Mouse (Mus musculus) B cell, adult 2 months (primary cell): ENCODE data around the gene Ndufa6.
"Not testable (repeated sequence)": the region's sequence is repeated elsewhere in the genome, so short reads cannot be mapped to it uniquely, and the experiment has no call there.

Source experiments
- DNase-seq, 2 experiments: peaks; one replicate each; pipeline ENCODE4 v3.0.0; 2022

Gene Ndufa6

DNA sequence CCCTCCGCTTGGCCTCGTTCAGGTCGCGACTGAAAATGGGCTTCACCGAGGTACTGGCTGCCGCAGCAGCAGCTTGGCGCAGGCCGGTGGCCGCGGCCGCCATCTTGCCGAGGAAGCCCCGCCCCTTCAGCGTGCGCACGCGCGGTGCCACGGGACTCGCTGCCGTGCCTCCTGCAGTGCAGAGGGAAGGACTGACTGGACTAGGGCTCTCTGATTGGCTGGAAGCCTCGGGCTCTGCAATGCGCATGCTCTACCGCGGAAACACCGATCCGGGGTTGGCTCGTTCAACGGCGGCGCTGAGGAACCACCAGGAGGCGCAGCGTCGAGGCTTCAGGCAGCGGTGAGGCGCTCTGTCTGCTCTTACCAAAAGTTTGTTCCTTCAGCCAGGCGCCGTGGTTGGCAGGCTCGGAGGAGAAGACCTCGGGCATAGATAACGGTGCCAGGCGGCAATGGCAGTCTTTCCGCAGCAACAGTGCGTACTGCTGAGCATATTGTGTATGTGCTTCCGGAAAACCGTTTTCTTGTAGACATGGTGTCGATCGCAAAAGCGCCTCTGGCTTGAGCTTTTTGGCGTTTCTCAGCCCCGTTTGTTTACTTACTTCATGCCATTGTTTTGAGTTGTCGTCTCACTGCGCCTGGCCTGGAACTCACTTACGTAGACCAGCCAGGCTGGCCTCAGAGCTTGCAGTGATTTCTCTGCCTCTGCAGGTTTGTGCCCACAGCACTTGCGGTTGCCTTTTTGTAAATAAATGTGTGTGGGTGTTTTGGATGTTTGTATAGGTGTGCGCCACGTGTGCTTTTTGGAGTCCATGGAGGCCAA, at the start of gene Ndufa6:
Gene Ndufa6, minus strand, starts transcription at position 197 of the 820 bp plus-strand sequence.
- peak; percentile 97 to 98 for DNase-seq

DNA sequence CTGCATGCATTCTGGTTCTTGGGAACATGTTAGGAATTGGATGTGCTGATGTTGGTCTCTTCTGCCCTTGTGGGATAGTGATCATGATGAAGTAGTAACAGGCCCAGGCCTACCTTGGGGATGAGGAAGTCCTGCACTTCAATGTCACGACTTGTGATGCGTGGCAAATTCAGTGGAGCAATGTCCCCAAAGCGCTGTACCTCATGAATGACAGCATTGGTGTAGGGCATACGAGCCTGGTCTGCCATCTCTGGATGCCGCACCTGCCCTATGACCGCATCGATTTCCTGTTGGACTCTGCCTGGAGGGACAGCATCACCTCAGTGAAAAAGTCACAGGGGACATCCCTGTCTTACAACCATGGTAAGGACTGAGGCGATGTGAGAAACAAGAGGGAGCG, 49.5 kb upstream of the Ndufa6 start:
- DNase-seq = no peak

GRCm38 (mm10) chr15:82402741-82403140, 48.6 kb upstream of the Ndufa6 start:
- no peak for DNase-seq

DNA sequence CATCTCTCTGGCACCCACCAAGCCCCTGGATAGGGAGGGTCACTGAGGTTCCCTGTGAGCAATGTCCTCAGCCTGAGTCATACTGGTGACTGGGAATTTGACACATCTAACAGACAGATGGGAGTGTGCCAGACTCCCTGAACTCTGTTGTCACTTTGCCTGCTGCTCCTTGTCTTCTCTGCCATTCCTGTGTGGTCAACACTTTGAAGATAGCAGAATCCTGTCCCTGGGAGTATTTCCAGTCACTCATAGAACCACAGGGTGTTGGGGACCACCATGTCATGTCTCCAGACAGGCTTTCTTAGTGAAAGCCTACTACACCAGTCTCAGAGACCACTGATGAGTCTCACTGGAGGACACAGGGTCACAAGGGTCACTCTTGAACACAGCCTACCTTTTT, 48.0 kb upstream of the Ndufa6 start:
- DNase-seq = no peak

DNA sequence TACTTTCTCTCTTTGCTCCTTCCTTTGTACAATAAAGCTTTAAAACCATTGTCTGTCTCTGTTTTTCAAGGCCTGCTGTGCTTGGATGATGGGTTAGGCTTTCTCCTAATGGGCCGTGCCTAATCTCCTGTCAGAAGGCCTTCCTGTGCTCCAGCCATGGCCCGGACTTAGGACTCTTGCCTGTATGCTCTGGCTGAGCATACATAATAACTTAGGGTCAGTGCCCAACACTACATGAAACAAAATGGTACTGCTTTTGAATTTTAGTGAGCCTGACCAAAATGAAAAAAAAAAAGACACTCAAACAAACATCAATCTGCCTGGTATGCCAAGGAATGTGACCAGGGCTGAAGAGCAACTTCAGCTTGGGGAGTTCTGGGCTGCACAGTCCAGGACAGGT, 47.4 kb upstream of the Ndufa6 start:
- no peak for DNase-seq

DNA sequence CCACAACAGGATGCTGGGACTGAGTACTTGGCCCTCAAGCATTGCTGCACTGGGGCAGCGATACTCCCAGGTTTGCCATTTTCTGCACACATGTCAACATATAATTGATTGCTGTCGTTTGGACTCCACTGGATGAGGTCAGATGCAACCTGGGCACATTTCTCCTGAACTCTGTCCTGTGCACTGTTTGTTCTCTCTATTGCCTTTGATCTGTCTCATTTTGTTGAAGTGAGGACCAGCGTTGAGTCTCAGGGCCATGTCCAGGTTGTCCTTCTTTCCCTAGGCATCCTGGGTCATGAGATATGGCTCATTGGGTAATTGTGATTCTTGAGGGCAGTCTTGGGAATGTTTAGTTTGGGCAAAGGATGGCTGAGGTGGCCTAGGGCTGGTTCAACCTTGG, 41.8 kb upstream of the Ndufa6 start:
- not testable (repeated sequence) for DNase-seq

GRCm38 (mm10) chr15:82393922-82394321, 39.8 kb upstream of the Ndufa6 start, which contains the start of gene Cyp2d11:
TSS of gene Cyp2d11 (minus strand) at chr15:82394022.
- DNase-seq = not testable (repeated sequence)

GRCm38 (mm10) chr15:82389916-82390315, 35.8 kb upstream of the Ndufa6 start:
- not testable (repeated sequence) for DNase-seq

DNA sequence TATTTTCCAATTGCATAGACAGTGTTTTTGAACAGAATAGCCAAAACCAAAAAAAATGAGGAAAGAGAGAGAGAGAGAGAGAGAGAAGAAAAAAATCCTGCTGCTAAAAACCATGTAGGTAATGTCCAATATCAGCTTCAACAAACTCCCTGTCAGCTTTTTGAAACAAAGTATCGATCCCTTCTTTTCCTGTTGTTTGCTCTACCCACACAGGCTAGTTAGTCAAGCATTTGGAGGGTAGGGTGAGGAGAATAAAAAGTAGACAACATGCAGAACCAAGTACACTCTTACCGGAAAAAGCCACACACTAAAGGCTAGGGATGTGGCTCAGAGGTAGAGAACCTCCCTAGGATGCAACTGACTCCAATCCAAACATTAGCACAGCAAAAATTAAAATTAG, 31.6 kb upstream of the Ndufa6 start:
- DNase-seq = no peak

DNA sequence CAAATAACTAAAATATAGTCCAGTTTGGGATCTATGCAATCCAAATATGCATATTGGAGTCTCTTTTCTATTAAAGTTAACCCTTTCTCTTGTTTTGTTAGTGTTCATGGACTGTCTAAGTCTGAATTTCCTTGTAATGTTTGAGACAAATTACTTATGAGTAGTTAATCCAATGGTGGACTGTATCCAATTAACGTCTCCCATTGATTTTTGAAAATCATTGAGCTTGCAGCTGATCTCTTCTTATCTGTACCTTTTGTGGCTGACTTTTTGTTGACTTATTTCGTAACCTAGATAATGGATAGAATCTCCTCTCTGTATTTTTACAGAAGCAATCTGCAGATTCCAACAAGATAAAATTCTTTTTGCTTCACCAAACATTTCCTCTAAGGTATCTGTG, 28.3 kb upstream of the Ndufa6 start:
- no peak for DNase-seq

DNA sequence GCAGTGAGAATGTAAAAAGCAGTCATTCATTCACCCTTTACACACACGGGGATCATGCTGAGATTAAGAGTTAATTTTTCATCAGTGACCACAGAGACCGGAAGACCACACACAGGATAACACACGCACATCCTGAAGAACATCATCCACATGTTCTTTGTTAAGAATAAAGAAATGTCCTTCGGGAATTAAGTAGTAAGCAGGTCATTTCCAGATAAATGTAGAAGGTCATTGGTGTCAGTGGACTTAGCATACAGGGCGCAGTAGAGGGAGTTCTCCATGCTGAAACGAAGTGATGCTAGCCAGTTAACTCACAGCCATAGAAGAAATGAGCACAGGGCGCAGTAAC, 26.6 kb upstream of the Ndufa6 start:
- DNase-seq = no peak

DNA sequence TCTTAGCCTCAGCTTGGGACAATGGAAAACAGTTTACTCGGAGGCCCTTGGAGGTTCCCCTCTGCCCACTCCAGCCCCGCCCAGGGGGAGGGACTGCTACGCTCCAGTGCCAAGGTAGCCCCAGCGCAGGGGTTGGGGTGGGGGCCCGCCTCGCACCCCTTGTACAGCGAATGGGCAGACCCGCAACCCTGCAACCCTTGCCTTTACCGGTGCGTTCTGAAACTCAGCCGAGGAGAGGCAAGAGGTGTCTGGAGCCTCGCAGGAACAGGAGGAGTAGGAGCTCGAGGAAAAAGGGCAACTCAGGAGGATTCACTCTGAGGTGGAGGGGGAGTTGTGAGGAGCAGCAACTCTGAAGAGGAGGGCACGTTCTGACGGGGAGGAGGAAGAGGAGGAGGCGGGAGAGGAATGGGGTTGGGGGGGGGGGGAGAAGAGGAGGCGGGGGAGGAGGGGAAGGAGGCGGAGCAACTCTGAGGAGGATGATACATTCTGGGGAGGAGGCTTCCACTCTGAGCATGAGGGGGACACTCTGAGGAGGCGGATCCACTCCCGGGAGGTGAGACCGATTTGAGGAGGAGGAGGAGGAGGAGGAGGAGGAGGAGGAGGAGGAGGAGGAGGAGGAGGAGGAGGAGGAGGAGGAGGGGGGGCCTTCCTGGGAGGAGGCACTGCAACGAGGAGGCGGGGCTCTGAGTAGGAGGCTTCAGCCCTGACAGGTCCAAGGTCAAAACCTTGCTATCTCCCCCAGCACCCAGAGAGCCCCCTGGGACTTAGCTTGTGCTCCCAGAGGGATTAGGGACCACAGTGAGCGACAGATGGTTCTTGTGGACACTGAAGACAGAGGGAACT, 26.0 kb upstream of the Ndufa6 start, which contains the start of gene Cyp2d22:
Gene Cyp2d22, minus strand, starts transcription at position 390 of the 843 bp plus-strand sequence.
- peak; percentile 56 to 57 for DNase-seq

DNA sequence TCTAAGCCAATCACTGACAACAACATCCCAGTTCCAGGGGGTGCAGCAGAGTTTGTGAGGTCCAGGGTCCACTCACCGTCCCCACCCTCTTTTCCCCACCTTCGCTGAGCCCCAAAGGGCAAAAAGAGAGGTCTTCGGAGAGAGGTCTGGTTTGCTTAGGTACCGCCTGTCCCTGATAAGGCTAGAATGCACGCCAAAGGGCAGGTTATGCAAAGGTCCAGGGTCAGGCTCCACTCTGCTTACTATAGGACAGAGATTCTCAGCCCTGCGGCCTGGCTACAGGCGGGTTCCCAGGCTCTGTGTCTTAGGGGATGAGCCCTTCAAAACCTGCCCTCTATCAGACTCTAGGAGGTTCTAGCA, 25.4 kb upstream of the Ndufa6 start:
- no peak for DNase-seq

DNA sequence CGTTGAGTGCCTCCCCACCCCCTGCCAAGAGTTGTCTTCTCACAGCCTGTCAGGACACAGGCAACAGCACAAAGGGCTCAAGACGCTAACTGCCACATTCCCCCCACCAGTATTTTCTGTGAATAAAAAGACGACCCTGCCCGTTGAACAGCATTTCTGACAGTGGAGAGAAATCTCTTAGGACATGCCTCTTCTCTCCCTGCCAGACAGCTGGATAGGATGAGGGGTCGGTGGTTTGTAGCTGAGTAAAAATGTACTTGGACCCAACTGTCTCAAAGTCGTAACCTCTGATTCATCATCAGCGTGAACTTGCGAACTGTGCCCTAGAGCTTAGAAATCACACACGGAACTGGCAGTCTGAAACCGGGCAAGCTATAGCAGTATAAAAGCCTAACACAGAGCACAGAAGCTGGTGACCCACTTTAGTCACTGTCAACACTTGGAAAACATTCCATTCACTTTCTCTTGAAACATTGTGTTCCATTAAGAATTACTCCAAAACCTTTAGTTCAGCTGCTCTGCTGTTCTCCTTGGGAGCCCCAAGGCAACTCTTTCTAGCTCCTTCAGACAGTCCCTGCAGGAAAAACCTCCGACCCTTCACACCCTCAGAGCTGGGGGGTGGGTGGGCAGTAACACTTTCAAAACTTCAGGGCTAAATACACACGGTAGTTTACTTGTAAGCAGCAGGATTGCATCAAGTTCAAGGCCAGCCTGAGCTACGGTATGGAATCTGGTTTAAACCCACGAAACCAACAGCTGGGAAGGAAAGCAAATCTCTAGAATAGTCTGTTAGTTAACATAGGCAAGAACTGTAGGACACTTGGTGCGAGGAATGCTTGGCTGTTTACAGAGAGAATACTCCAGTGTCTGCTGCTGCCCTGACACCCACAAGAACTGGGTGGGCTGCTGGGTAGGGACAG, 24.4 kb upstream of the Ndufa6 start:
- DNase-seq = no peak

DNA sequence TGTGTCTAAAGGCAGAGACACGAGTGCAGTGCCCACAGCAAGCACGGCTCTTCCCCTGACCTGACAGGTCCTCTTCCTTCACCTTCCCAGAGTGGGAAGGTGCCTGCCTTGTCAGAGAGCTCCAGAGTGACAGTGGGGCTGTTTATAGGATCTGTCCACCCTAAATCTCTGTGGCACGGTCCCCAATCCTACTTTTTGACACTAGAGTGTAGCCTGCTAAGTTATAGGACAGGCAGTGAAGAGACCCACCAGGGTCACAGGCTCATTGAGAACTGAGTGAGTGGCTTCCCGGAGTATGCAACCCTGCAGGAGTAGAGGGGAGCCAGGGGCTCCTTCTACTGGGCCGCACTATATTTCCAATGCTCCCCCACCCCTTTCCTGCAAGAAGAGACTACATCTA, 23.6 kb upstream of the Ndufa6 start:
- no peak for DNase-seq

GRCm38 (mm10) chr15:82376393-82377138, 22.4 kb upstream of the Ndufa6 start:
- no peak for DNase-seq

GRCm38 (mm10) chr15:82375855-82376254, 21.7 kb upstream of the Ndufa6 start:
- no peak for DNase-seq

GRCm38 (mm10) chr15:82374437-82374836, 20.3 kb upstream of the Ndufa6 start:
- DNase-seq = no peak

GRCm38 (mm10) chr15:82372991-82373390, 18.9 kb upstream of the Ndufa6 start:
- no peak for DNase-seq

- no peak for DNase-seq
Measured at GRCm38 (mm10) chr15:82372446-82372845, 18.3 kb upstream of the Ndufa6 start.

- no peak for DNase-seq
Measured at GRCm38 (mm10) chr15:82368851-82369250, 14.7 kb upstream of the Ndufa6 start.

DNA sequence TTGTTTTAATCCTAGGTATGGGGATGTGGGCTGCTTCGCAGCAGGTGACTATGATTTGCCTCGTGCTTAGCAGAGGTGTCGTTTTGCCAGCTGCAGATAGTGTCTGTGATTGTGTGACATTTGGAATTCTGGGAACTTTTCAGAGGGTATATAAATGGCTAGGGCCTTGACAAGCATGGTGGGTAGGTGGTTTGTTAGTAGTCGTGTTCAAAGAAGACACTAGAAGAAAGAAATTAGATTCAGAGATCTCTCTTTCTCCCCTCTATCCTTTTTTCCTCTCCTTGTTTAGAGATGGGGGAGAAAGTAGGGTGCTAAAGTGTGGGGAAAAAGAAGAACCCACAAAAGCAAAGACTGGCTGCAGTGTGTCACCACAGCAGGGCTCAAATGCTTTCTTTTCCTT, 14.0 kb upstream of the Ndufa6 start:
- DNase-seq = no peak
